8 mouse cellular contexts compared by ENCODE assay signal in genomic region chr7:116504818-116505170, GRCm38 (mm10). TPM values are rescaled to one million over a fixed set of nuclear protein-coding genes. Genes with fewer than 3 reads are reported as not detected.
DNase-seq lines count a peak whose midpoint lies in the region; ATAC-seq and TF ChIP-seq lines count a peak whose summit lies in the region.

No protein-coding gene starts in this region.

- no peaks in the 10 kb centered on the region for H3K36me3 ChIP-seq in testis, adult 2 months (ENCODE audit: control insufficient read depth, insufficient read depth, low read length)
- H3K36me3 ChIP-seq in liver, embryonic 14.5 days (replicated peaks; ENCODE audit: control insufficient read depth, insufficient read depth, low read depth), result no peaks in the 10 kb centered on the region

- peak overlapping the region; percentile 67 for H3K4me2 ChIP-seq in liver, embryonic 14.5 days (ENCODE audit: low read depth)

- WGBS in cerebellum, adult 2 months, result 4% methylated on average over 6 of the region's 6 CpGs
- WGBS in liver, embryonic 14.5 days (ENCODE audit: insufficient replicate concordance), result 5% methylated on average over 6 of the region's 6 CpGs

- TF ChIP-seq EP300 in liver, embryonic 14.5 days (IDR thresholded peaks at IDR 0.05; ENCODE audit: low read depth), result no peak

- no peak for DNase-seq in cerebellum, adult 2 months
- no peak for DNase-seq in cerebellum, postnatal 4 days (ENCODE audit: low spot score in 2 of 2)
- DNase-seq in testis, postnatal 10 days (ENCODE audit: low spot score), result no peak
- no peak for DNase-seq in liver, embryonic 14.5 days (ENCODE audit: low read depth in 3 of 3, low spot score in 3 of 3)
- DNase-seq in testis, postnatal 14 days (ENCODE audit: low spot score), result peak; percentile 21
- no peak for DNase-seq in frontal cortex, postnatal 25 days (ENCODE audit: low spot score in 2 of 2)
- no peak for DNase-seq in urinary bladder, postnatal 25 days (ENCODE audit: low spot score)

- peak overlapping the region; percentile 76 for H3K4me3 ChIP-seq in cerebellum, adult 2 months (replicated peaks; ENCODE audit: insufficient read depth, low read depth, low read length)
- H3K4me3 ChIP-seq in testis, adult 2 months (ENCODE audit: control insufficient read depth, low read depth, low read length), result peak overlapping the region; percentile 92
- H3K4me3 ChIP-seq in liver, embryonic 14.5 days (ENCODE audit: insufficient read depth in 1 of 2, low read depth in 2 of 2, low read length in 2 of 2), result peak overlapping the region; percentile 52 to 65

- no peak overlapping the region for H3K27ac ChIP-seq in cerebellum, adult 2 months (ENCODE audit: insufficient read depth, low read length)
- no peak overlapping the region; the same call in 1 of the 2 replicates for H3K27ac ChIP-seq in testis, adult 2 months (ENCODE audit: control insufficient read depth, insufficient read depth, low read depth, low read length)
- H3K27ac ChIP-seq in liver, embryonic 14.5 days, result no peak overlapping the region

- TF ChIP-seq POLR2A in cerebellum, adult 2 months (IDR thresholded peaks at IDR 0.05; ENCODE audit: borderline replicate concordance, insufficient read depth, low read length), result no peak
- TF ChIP-seq POLR2A in testis, adult 2 months (IDR thresholded peaks at IDR 0.05; ENCODE audit: control insufficient read depth, low read depth, low read length), result no peak

- H3K9ac ChIP-seq in liver, embryonic 14.5 days (replicated peaks), result no peak overlapping the region; the same call in 1 of the 2 replicates

- H3K4me1 ChIP-seq in cerebellum, adult 2 months (ENCODE audit: control insufficient read depth, insufficient read depth, low read length), result no peaks in the 10 kb centered on the region
- peaks cover 7% of the 10 kb centered on the region for H3K4me1 ChIP-seq in testis, adult 2 months (ENCODE audit: control insufficient read depth, insufficient read depth, low read length)
- H3K4me1 ChIP-seq in liver, embryonic 14.5 days (replicated peaks; ENCODE audit: control insufficient read depth in 2 of 2, insufficient read depth in 2 of 2, low read length in 1 of 2), result peaks cover 0 to 5% of the 10 kb centered on the region in 2 experiments; a peak in 2 of 4 replicates

- H3K27me3 ChIP-seq in cerebellum, adult 2 months (ENCODE audit: control insufficient read depth, insufficient read depth, low read length), result no peaks in the 10 kb centered on the region
- no peaks in the 10 kb centered on the region for H3K27me3 ChIP-seq in testis, adult 2 months (ENCODE audit: control insufficient read depth, insufficient read depth, low read length)
- no peaks in the 10 kb centered on the region for H3K27me3 ChIP-seq in liver, embryonic 14.5 days (ENCODE audit: control insufficient read depth, insufficient read depth, low read length)

- no peak for TF ChIP-seq CTCF in cerebellum, adult 2 months (IDR thresholded peaks at IDR 0.05; ENCODE audit: borderline replicate concordance, insufficient read depth, low read depth, low read length)
- TF ChIP-seq CTCF in testis, adult 2 months (IDR thresholded peaks at IDR 0.05; ENCODE audit: control insufficient read depth, insufficient read depth, insufficient replicate concordance, low read depth, low read length), result no peak
- no peak for TF ChIP-seq CTCF in liver, embryonic 14.5 days (IDR thresholded peaks at IDR 0.05; ENCODE audit: low read depth)

- ATAC-seq in liver, embryonic 14.5 days (ENCODE audit: insufficient read depth), result no peak

- no peaks in the 10 kb centered on the region for H3K9me3 ChIP-seq in liver, embryonic 14.5 days (ENCODE audit: control insufficient read depth, low read length)

RNA-seq across cellular contexts. Expression of gene Nucb2, which starts 0.6 kb away (rescaled TPM):
- 8.0 and 8.3 TPM in 2 replicates for polyA plus RNA-seq in cerebellum, adult 2 months (2012; rRNA removed)
- polyA plus RNA-seq in testis, adult 2 months (2012; rRNA removed), result 7.5 and 10.0 TPM in 2 replicates
- polyA plus RNA-seq in liver, embryonic 14.5 days (2012; rRNA removed), result 0.87 and 2.2 TPM in 2 replicates
- polyA plus RNA-seq in liver, embryonic 14.5 days (2014; fragmentation: Nextera tagmentation; extraction: Ambion mirVana), result 2.9 and 3.1 TPM in 2 replicates
